Mouse (Mus musculus) heart, postnatal 0 days (tissue): ENCODE data around the gene Erp27.

Experiments used
- CTCF ChIP-seq: IDR thresholded peaks from 2 replicates; pipeline ENCODE4 v1.5.1; 2016; ENCODE audit warnings: antibody characterized with exemption, control low read depth, low read depth
- EP300 ChIP-seq: IDR thresholded peaks from 2 replicates; pipeline ENCODE4 v1.6.1; 2016; ENCODE audit warnings: antibody characterized with exemption, low read depth

DNA sequence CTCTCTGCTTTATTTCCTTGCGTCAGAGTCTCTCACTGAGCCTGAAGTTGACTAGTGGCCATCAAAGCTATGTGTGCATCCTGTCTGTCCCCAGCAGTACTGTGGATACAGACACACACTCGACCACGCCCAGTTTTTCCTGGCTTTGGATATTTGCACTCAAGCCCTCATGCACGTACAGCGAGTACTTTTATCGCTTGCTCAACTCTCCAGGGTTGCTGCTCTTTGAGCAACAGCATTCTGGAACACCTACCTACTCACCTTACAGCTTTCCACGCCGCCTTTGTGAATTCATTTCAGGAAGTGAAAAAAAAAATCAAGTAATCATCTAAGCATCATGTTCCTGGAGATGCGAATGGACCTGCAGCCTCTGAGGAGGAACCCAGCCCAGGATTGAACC is 30.9 kb upstream of the Erp27 start:
- TF ChIP-seq CTCF (no peak), EP300 (no peak)
